Mouse (Mus musculus) embryo, embryonic 11 days (tissue): Measurements from ENCODE around the gene Ksr2.
"Not testable (repeated sequence)": the region's sequence is repeated elsewhere in the genome, so short reads cannot be mapped to it uniquely, and the experiment has no call there.

Source experiments
- DNase-seq: peaks from one replicate; pipeline ENCODE4 v3.0.0-alpha.2; 2015

The Ksr2 gene

GRCm38 (mm10) chr5:117541654-117542053 lies 127.9 kb downstream of the Ksr2 start:
- peak; percentile 43 for DNase-seq

DNA sequence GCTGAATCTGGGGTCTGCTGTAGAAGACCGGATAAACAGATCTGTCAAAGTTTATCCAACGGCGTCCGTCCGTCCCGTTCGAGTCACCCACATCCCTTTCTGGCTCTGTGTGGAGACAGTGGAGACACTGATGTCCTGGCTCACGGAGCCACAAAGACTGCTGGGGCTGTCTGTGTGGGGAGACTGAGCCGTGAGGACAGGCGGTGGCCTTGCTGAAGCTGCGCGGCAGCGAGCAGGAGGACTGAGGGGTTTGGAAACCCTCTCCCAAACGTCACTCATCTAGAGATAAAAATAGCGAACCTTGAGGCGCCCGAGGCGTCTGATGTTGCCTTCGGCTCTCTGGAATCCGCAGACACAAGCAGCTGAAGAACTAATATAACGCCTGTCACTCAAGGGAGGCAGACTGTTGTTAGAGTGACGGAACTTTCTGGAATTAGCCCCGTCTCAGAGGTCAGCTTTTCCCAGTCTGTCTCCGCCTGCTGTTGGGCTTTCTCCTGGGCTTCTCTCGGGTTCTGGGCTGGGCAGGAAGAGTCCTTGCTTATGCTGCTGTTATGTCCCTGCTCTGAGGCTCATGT lies 133.0 kb downstream of the Ksr2 start:
- peak; percentile 14 for DNase-seq

DNA sequence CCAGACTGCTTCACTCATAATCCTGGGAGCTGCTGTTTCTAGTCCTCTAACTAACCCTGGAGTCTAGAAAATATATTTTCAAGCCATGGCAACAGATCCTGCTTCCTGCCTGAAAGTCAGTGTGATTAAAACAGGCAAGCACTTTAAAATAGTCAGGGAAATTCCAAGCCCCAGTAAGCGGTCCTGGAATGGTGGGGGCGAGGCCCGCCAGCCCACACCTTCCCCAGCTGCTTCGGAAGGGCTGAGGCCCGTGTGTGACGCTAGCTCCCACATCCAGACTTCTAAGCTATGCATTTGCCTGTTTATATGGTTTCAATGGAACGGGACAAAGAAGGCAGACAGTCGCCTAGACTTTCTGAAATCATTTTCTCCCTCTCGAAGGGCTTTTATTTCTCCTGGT lies 137.2 kb downstream of the Ksr2 start:
- DNase-seq: no peak

DNA sequence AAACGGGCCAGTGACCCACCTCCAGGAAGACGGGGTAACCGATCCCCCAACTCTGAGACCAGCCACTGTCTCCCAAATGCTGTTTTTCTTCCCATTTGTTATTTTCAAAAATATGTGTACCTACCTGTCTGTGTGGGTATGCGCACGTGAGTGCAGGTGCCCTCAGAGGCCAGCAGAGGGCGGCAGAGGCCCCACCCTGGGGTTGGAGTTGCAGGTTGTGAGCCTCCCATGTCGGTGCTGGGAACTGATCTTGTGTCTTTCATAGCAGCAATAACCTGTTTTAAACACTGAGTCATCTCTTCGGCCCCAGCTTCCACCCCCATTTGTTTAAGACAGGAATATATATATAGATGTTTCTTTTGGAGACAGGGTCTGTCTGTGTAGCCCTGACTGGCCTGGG lies 138.3 kb downstream of the Ksr2 start:
- DNase-seq: no peak

- no peak for DNase-seq
Measured at GRCm38 (mm10) chr5:117554505-117554904, 140.7 kb downstream of the Ksr2 start.

GRCm38 (mm10) chr5:117556570-117556969 lies 142.8 kb downstream of the Ksr2 start:
- no peak for DNase-seq

GRCm38 (mm10) chr5:117561080-117561479 lies 147.3 kb downstream of the Ksr2 start:
- no peak for DNase-seq

GRCm38 (mm10) chr5:117566051-117566665 lies 152.4 kb downstream of the Ksr2 start:
- DNase-seq: peak; percentile 16

DNA sequence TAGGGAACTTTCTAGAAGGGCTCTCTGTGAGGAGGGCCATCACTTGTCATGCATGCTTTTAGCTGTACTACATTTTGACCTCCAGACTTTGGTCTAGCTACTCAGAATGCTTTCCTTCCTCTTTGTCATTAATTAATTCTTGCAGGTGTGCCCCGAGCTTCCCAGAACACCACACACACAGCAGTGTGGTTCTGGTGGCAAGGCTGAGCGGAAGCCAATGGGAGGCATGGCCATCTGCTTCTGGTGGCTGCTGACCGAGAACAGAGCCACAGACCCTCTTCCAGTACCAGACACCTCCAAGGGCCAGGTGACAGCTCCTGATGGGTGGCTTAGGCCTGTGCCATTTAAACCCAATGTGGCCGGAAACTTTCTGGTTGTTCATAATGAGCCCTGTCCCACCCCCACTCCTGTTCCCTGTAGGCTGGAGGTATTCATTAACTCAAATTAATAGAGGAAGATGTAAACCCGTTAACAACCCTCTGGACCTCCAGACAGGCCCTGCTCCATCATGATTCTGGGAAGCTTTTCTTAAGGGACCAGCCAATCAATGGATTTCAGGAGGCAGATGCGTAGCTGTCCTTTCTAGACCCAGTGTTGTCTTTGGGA lies 155.5 kb downstream of the Ksr2 start:
- no peak for DNase-seq

DNA sequence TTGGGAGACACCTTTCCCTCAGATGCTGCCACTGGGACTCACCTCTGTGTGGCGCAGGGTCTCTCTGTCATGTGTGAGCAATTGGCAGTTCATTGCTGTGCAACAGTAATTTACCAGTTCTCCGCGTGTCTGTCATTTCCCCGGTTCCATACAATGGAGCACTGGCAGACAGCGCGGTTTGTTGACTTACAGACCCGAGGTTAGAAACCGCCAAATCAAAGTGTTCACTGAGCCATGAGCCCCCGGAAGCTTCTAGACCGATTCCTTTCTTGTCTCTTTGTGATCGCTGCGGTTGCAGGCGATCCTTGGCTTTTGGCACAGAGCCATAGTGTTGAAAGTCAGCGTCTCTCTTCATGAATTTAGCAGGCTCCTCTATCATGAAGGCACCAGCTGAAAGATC lies 158.6 kb downstream of the Ksr2 start:
- no peak for DNase-seq

DNA sequence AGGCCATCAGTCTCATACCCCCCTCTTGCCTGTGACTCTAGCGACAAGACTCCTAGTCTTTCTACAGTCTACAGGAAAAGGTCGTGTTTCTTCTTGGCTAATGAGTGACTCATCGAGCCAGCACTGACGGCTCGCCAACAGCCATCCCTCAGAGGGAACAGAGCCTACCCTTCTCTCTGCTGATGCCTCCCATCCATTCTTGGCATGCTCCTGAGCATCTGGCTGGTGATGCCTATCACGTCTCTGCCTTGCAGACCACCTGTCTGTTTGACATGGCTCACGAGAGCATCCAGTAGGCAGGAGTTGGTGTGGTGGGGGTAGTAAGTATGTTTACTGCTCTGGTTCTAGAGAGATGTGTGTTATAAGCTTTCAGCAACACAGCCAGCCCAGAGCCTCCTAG lies 161.1 kb downstream of the Ksr2 start:
- DNase-seq: no peak

DNA sequence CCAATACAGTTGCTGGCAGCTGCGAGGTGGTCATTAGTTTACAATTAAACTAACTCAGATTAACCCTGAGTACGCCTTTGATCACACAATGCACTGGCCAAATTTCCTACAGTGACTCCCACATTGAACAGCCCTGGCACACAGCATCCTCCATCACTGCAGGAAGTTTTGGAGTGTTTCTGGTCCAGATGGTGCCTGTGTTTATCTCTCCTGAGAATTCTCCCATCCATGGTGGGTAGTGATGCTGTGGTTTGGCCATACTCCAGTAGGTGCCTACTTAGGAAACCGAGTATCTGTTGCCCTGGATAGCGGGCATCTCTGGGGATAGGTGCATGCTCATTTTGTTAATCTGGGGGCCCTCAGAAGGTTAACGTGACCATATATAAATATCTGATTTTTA lies 163.8 kb downstream of the Ksr2 start:
- no peak for DNase-seq

GRCm38 (mm10) chr5:117581711-117582110 lies 167.9 kb downstream of the Ksr2 start:
- DNase-seq: no peak

DNA sequence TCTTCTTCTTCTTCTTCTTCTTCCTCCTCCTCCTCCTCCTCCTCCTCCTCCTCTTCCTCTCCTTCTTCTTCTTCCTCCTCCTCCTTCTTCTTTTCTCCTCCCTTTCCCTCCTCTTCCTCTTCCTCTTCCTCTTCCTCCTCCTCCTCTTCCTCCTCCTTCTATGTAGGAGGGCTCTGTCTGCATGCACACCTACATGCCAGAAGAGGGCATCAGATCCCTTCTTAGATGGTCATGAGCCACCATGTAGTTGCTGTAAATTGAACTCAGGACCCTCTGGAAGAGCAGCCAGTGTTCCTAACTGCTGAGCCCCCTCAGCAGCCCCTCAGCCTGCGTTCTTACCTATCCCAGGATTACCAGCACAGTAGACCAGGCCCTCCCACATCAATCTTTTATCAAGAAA lies 170.6 kb downstream of the Ksr2 start:
- no peak for DNase-seq

GRCm38 (mm10) chr5:117589266-117589665 lies 175.5 kb downstream of the Ksr2 start:
- no peak for DNase-seq

GRCm38 (mm10) chr5:117593273-117593672 lies 179.5 kb downstream of the Ksr2 start:
- no peak for DNase-seq

DNA sequence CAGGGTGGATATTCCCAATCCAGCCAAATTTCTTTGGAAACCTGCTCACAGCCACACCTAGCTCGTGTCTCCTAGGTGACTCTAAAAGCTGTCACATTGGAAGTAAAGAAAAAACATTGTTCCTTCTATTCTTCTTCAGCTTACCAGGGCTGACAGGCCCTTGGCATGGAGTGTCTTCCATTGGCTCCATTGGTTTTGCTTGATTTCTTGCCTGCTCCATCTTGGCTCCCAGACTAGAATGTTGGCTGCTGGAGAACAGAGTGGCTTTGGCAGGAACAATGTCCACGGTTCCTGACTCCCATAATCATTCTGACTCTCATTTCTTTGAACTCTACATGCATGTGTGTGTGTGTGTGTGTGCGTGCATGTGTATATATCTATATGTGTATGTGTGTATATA lies 183.0 kb downstream of the Ksr2 start:
- no peak for DNase-seq

DNA sequence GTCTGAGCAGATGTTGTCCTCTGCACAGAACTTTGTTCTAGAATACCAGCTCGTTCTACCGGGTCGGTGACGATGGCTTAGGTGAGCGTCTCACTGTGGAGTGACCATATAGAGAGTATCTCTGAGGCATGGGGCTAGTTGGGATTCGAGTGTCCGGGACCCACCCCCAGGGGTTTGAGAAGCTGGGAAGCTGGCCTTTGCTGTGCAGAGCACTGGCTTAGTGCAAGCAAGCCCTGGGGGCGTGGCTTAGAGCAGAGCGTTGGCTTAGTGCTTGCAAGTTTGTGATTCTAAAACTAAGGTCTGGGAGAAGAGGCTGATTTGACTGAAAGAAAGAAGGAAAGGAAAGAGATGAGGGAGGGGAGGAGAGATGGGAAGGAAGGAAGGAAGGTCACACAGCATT lies 188.2 kb downstream of the Ksr2 start:
- DNase-seq: peak; percentile 25

- no peak for DNase-seq
Measured at GRCm38 (mm10) chr5:117607761-117608309, 194.0 kb downstream of the Ksr2 start.

- peak; percentile 89 for DNase-seq
Measured at GRCm38 (mm10) chr5:117614331-117615024, 200.7 kb downstream of the Ksr2 start.

DNA sequence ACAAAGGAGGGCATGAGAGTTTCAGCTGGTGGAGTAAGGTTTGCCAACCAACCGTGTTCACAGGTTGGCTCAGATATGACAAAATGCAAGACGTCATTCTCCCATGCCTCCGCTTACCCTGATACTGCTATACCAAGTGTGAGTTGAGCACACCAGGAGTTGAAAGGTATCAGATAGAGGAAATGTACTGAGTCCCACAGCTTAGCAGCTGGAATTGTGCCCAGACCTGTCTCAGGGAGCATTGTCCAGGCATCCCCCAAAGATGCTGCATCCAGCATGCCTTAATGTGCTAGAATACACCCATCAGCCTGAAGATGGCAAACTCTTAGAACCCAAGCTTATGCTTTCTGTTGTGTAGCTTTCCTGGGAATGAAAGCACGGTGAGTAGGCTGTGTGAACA lies 206.5 kb downstream of the Ksr2 start:
- no peak for DNase-seq

- DNase-seq: peak; percentile 17
Measured at GRCm38 (mm10) chr5:117622221-117622620, 208.4 kb downstream of the Ksr2 start.

GRCm38 (mm10) chr5:117623206-117623605 lies 209.4 kb downstream of the Ksr2 start:
- DNase-seq: not testable (repeated sequence)

GRCm38 (mm10) chr5:117626907-117627306 lies 213.1 kb downstream of the Ksr2 start:
- peak; percentile 53 for DNase-seq
